Mouse (Mus musculus) cerebellum, postnatal 36 days (tissue): ENCODE measurements at regions not wholly inside any gene's neighbourhood (a gene's known extent, or its start where the extent isn't known, plus 50 kb on each side); places are given as distances from the start of the nearest gene placed in this dataset.
A peak's percentile ranks its signal among the peaks of the same experiment; 100 is the strongest.

Experiments
- DNase-seq, 2 experiments: peaks; one replicate each; pipeline ENCODE4 v3.0.0; 2021 to 2022; ENCODE audit warnings: mixed read lengths in 2 of 2

DNA sequence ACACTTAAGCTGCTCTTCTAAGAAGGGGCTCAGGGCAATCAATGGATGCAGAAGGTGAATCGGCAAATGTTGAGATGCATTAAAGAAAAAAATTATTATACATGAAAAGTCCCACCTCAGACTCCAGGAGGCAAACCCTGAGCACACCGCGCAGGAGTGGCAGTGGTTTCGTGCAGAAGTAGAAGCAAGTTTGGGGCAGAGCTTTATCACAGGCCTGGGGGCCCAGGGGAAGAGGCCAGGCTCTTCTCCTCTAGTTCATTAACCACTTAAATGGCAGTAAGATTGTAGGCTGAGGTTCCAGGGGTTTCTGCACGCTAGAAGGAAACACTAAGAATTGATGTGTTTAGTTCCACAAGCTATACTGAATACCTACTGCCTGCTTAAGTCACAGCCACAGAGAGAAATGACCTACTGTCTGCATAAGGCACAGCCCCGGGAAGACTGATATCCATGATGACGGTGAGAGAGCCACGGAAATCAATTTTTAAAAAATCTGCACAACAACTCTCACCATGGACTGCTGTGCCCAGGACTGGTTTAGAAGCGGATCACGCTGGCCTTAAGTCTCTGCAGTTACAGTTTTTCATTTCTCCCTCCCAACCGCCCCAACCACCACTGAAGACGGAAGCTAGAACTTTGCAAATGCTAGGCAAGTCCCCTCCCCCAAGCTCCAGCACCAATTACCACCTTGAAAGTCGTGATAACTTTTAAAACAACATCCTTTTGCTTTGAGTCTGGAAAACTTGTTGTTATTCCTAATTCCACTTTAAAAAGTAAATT is 132.2 kb upstream of the Lef1 start:
- DNase-seq: no peak

DNA sequence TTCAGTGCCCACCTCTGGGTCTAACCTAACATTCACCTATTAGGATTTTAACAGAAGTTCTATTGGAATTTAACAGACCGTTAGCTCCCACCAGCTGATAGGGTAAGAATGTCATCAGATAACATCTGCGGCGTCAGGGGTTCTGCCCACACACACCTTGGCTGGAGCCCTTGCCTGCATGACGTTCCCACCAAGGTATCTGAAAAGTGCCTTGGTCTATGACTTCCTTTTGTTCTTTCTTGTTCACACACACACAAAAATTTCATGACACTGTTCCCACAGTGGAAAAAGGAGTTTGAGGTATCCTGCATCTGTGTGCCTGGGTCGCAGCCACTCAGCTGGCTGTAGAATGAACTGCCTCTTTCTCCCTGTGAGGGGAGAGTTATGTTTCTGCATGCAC is 134.1 kb upstream of the Lef1 start:
- DNase-seq: no peak

DNA sequence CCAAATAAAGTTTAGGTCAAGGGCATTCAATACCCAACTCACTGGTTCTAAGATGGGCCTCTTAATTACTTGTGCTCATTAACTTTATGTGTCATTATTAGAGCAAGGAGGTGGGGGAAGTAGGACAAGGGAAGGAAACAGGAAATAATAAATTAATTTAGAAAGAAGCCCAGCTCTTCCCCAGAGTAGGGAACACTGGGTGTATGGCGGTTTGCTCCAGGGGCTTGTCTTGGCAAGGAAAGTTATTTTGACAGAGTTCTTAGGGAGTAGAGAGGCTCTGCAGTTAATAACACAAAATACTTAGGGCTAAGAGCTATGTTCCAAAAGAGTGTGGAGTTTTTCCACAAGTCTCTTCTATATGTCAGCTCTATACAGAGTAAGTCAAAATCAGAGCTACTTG is 135.0 kb upstream of the Lef1 start:
- no peak for DNase-seq

DNA sequence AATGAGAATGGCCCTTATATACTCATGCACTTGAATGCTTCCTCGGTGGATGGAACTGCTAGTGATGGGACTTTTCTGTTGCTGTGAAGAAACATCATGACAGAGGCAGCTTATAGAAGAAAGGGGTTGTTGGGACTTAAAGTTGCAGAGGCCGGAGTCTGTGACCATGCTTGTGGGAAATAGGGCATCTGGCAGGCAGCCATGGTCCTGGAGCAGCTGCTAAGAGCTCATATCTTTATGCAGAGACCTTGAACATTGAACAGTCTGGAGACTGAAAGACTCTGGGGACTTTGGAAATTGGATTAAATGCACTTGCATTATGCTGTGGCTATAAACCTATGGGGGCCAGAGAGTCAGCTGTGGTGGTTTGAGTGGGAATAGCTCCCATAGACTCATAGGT is 138.1 kb upstream of the Lef1 start:
- DNase-seq: no peak

DNA sequence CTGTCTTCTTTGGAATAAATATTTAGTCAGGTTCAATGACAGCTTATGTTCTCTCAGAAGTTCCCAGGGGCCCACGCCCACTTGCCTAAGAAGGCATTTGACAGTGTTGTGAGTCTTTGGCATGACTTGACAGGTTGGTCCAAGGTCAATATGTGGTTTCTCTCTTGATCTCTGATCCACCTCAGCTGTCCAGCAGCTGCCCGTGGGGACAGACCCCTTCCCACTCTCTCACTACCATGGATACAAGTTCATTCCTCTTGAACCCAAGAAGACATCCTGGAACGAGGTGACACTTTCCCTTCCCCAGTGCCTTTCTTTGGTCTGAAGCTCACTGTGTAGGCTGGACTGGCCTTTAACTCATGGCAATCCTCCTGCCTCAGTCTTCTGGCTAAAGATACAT is 145.0 kb upstream of the Lef1 start:
- no peak for DNase-seq

DNA sequence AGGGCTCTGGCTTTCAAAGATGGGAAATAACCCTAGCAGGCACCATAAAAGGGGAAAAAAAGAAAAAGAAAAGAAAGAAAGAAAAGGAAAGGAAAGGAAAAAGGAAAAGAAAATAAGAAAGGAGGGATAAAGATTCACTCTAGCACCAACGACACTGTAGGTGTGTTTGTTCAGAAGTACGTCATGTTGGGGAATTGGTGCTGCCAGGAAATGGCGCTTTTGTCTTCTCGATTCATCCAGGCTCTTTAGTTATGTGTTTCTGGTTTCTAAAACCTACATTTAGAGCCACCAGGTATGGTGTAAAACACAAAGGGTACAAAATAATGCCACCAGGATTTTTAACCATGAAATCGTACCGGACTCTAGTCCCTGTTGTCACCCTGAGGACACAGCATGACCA is 146.2 kb upstream of the Lef1 start:
- DNase-seq: no peak

- peak; percentile 19 to 28 for DNase-seq
Measured at GRCm38 (mm10) chr3:130963625-130964024, 146.6 kb upstream of the Lef1 start.

GRCm38 (mm10) chr3:130962701-130963472 is 147.4 kb upstream of the Lef1 start:
- DNase-seq: no peak

- no peak for DNase-seq
Measured at GRCm38 (mm10) chr3:130962151-130962633, 148.1 kb upstream of the Lef1 start.

DNA sequence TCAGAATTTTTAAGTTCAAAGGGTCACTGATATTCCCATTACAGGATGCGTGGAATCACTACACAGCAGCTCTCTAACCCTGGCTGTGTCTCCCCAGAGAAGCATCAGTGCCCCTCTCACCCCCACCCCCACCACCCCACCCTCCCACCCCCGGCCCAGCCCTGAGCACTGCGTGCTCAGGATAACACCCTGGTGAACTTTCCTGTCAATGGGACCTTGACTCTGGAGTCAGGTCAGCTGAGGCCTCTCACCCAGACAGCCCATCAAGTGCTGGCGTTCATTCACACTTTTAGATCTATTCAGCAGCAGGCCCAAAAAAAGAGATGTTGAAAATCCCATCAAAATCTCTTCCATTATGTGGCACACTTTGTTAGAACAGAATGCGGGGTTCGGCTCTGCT is 148.6 kb upstream of the Lef1 start:
- no peak for DNase-seq

GRCm38 (mm10) chr3:130955958-130956357 is 154.3 kb upstream of the Lef1 start:
- no peak for DNase-seq

GRCm38 (mm10) chr3:130951381-130951780 is 158.9 kb upstream of the Lef1 start:
- no peak for DNase-seq

DNA sequence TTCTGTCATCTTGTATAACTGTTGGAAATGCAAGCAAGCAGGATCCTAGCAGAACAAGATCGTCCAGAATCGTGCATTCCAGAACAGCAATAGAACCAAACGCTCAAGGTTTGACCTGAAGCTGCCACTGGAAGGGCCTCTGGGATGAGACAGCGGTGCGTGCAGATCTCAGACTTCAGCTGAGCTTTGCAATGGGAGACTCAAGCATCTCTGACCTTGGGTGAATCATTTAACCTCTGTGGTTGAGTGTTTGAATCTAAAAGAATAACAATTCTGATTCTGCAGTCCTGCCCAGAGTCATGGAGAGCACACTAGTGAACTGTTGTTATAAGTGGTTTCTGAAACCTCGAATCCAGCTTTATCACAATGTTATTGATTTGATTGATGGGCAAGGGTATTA is 159.4 kb upstream of the Lef1 start:
- no peak for DNase-seq

GRCm38 (mm10) chr3:130947880-130948279 is 162.4 kb upstream of the Lef1 start:
- no peak for DNase-seq

DNA sequence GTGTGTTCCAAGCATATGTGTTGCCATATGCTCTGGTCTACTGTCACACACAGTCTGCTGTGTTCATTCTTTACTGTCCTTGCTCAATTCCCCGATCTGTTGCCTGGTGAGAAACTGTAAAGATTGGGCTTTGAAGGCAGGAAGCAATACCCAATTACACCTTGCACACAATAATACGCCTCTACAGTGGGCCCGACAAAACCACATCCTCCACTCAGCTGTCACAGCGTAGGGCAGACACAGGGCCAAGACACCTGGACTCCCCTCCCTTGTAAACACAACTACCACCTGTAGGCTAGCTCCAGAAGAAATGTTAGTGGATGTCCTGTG is 163.0 kb upstream of the Lef1 start:
- DNase-seq: no peak

- DNase-seq: no peak
Measured at GRCm38 (mm10) chr3:130946576-130947276, 163.5 kb upstream of the Lef1 start.

DNA sequence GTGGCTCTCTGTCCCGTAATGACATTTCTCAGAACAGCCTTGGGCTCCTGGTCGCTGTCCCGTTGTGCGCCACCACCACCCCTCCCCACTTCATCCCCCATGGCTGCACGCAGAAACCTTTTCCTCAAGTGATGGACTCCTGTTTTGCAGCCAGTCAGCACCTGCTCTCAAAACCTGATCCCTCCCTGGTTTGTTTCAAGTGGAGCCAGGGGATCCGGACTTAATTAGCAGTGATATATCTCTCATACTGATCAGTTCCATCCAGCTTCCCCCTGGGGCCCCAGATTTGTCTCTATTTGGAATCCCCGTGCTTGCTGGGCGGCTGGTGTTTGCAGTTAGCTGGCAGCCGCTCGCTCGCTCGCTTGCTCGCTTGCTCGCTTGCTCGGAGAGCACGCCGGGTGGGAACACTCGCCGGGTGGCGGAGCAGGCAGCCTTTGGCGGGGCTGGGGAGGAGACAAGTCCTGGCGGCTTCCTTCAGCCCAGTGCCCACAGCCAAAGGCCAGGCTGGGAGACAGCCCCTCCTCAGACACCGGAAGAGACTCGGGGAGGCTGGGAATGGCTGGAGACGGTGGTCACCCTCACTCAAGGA is 164.3 kb upstream of the Lef1 start:
- peak; percentile 31 to 33 for DNase-seq

GRCm38 (mm10) chr3:130945396-130945795 is 164.9 kb upstream of the Lef1 start:
- DNase-seq: no peak

- DNase-seq: no peak
Measured at GRCm38 (mm10) chr3:130944241-130944640, 166.0 kb upstream of the Lef1 start.

GRCm38 (mm10) chr3:130942947-130943630 is 167.2 kb upstream of the Lef1 start:
- no peak for DNase-seq

DNA sequence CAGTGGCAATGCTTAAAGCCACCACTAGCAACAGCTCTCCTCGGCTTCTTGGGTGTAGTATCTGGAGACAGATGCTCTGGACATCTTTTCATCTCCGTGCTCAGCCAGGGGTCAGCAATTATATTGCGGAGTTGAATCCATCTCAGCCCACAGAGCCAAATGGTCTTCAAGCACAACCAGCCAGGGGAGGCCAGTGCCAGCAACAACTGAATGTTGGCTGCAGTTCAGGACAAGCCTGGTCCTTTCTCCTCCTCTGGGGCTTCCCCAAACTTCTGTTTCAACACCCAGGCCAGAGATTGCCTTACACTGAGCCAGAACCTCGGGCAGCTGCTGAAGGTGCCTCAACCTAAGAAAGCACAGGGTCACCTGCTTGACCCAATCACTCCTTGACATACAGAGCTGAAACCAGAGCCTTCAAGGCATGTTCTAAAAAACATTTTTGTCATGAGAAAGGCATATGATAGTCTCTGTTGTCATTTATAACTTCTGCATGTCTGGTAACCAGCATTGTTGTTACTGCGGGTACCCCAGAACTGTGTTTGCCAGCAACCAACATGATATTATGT is 169.9 kb upstream of the Lef1 start:
- DNase-seq: no peak

GRCm38 (mm10) chr3:130936980-130937379 is 173.3 kb upstream of the Lef1 start:
- DNase-seq: no peak
